Mouse (Mus musculus): ENCODE measurements at regions not wholly inside any gene's neighbourhood (a gene's known extent, or its start where the extent isn't known, plus 50 kb on each side); places are given as distances from the start of the nearest gene placed in this dataset.

DNA sequence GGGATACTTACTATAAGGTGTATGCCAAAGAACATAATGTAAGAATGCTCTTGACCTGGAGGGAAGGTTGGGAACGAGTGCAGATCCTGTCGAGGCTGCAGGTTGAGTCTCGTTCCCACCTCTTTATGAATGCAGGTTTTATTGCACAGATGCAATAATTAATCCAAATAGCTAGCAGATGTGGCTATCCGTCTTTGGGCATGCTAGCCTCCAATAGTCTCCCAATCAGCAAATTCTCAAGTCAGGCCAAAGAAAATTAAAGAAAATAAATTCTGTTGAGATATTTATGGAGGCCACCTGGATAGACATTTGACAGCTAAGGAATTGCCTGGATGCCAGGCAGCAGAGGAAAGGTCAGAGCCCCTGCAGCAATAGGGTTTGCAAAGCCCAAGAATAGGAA, 175.7 kb upstream of the Spag17 start:
- no peak for TF ChIP-seq CTCF (IDR thresholded peaks at IDR 0.05)
- no peak for TF ChIP-seq POLR2A (IDR thresholded peaks at IDR 0.05; ENCODE audit: insufficient read depth, low read depth, low read length)
